Mouse (Mus musculus): Measurements from ENCODE around the gene Enoph1. TPM values are rescaled to one million over a fixed set of nuclear protein-coding genes. Genes with fewer than 3 reads are reported as not detected.
A peak's percentile ranks its signal among the peaks of the same experiment; 100 is the strongest.

Enoph1 gene
- polyA plus RNA-seq, 1 experiment from 2014 or later, result 27.9 TPM

DNA sequence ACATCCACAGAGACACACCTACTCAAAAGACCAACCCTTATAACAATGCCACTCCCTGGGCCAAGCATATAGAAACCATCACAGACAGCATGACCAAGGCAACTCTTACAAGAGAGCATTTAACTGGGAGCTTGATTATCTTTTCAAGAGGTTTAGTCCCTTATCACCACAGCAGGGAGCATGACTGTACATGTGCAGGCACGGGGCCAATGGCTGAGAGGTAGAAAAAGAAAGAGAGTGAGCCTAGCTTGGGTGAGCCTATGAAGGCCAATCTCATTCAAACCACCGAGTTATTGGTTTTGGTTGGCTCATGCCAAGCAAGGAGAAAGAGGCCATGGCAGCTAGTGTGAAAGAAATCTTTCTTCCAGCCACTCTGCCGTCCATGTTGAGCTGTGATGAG lies 34.4 kb upstream of the Enoph1 start:
- no peak overlapping the region for H3K27ac ChIP-seq (ENCODE audit: low read length)
- no peak for TF ChIP-seq CTCF (IDR thresholded peaks at IDR 0.05)
- no peak for TF ChIP-seq EP300 (IDR thresholded peaks at IDR 0.05)
- no peaks in the 10 kb centered on the region for H3K27me3 ChIP-seq (replicated peaks; ENCODE audit: insufficient read depth, low read length)
- H3K36me3 ChIP-seq (ENCODE audit: insufficient read depth, low read length), result no peaks in the 10 kb centered on the region
- no peaks in the 10 kb centered on the region for H3K4me1 ChIP-seq (ENCODE audit: insufficient read depth, low read depth, low read length)
- WGBS, result 66% methylated on average over 3 of the region's 3 CpGs
- H3K4me2 ChIP-seq (replicated peaks; ENCODE audit: low read depth, low read length), result no peak overlapping the region
- ATAC-seq (no peak), DNase-seq (ENCODE audit: low spot score) (no peak)
- H3K9me3 ChIP-seq (ENCODE audit: low read length), result no peaks in the 10 kb centered on the region
- no peak overlapping the region for H3K4me3 ChIP-seq (ENCODE audit: low read depth, low read length)
- no peak overlapping the region for H3K9ac ChIP-seq (replicated peaks; ENCODE audit: low read depth)

DNA sequence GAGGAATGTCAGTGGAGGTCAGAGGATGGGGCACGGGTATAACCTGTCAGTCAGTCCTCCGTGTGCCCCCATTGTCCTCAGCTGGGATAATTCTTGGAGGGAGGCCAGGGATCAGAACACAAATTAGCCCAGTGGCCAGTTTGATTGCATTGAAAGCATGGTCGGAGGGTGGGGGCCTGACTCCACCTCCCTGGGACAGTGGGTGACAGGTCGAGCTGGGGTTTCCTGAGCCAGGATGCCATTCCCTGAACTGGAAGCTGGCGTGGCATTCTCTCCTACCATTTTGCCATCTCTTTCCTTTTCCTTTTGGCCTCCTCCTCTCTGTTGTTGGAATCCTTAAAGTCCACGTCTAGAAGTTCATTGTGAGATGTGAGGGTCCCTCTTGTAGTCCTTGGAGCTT lies 33.9 kb upstream of the Enoph1 start:
- no peaks in the 10 kb centered on the region for H3K36me3 ChIP-seq (ENCODE audit: insufficient read depth, low read length)
- H3K9me3 ChIP-seq (ENCODE audit: low read length), result no peaks in the 10 kb centered on the region
- H3K4me2 ChIP-seq (replicated peaks; ENCODE audit: low read depth, low read length), result no peak overlapping the region
- TF ChIP-seq CTCF (IDR thresholded peaks at IDR 0.05) (no peak), EP300 (IDR thresholded peaks at IDR 0.05) (no peak)
- 67% methylated on average over 6 of the region's 6 CpGs for WGBS
- H3K4me3 ChIP-seq (ENCODE audit: low read depth, low read length), result no peak overlapping the region
- no peaks in the 10 kb centered on the region for H3K4me1 ChIP-seq (ENCODE audit: insufficient read depth, low read depth, low read length)
- no peak overlapping the region for H3K9ac ChIP-seq (replicated peaks; ENCODE audit: low read depth)
- H3K27me3 ChIP-seq (replicated peaks; ENCODE audit: insufficient read depth, low read length), result no peaks in the 10 kb centered on the region
- H3K27ac ChIP-seq (ENCODE audit: low read length), result no peak overlapping the region
- ATAC-seq (no peak), DNase-seq (ENCODE audit: low spot score) (no peak)

GRCm38 (mm10) chr5:100006324-100007039 lies 33.3 kb upstream of the Enoph1 start:
- Histone ChIP-seq H3K9me3 (ENCODE audit: low read length) (no peaks in the 10 kb centered on the region), H3K4me1 (ENCODE audit: insufficient read depth, low read depth, low read length) (no peaks in the 10 kb centered on the region), H3K9ac (replicated peaks; ENCODE audit: low read depth) (no peak overlapping the region), H3K4me3 (ENCODE audit: low read depth, low read length) (no peak overlapping the region), H3K36me3 (ENCODE audit: insufficient read depth, low read length) (no peaks in the 10 kb centered on the region), H3K27me3 (replicated peaks; ENCODE audit: insufficient read depth, low read length) (no peaks in the 10 kb centered on the region), H3K27ac (ENCODE audit: low read length) (no peak overlapping the region), H3K4me2 (replicated peaks; ENCODE audit: low read depth, low read length) (no peak overlapping the region)
- TF ChIP-seq EP300 (IDR thresholded peaks at IDR 0.05) (no peak), CTCF (IDR thresholded peaks at IDR 0.05) (no peak)
- WGBS, result 68% methylated on average over 4 of the region's 4 CpGs
- no peak for DNase-seq (ENCODE audit: low spot score)
- no peak for ATAC-seq

DNA sequence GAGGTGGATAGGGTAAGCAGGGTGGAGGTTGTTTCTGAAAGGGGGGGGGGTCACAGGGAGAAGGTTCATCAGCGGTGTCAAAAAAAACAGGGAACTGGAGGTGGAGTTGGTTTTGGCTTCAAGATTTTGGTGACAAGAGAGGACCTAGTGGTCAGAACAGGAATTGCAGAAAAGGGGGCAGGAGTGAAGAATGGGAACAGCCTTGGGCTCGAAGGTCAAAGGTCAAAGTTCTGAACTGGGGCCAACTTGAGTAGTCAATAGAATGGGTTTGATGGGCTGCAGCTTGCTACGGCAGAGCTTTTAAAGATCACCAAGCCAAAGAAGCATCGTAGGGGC lies 32.8 kb upstream of the Enoph1 start:
- ATAC-seq (no peak), DNase-seq (ENCODE audit: low spot score) (no peak)
- no peak overlapping the region for H3K4me2 ChIP-seq (replicated peaks; ENCODE audit: low read depth, low read length)
- no peaks in the 10 kb centered on the region for H3K36me3 ChIP-seq (ENCODE audit: insufficient read depth, low read length)
- H3K4me1 ChIP-seq (ENCODE audit: insufficient read depth, low read depth, low read length), result no peaks in the 10 kb centered on the region
- TF ChIP-seq EP300 (IDR thresholded peaks at IDR 0.05) (no peak), CTCF (IDR thresholded peaks at IDR 0.05) (peak; percentile 44)
- H3K9ac ChIP-seq (replicated peaks; ENCODE audit: low read depth), result no peak overlapping the region
- no peak overlapping the region for H3K27ac ChIP-seq (ENCODE audit: low read length)
- no peak overlapping the region for H3K4me3 ChIP-seq (ENCODE audit: low read depth, low read length)
- H3K9me3 ChIP-seq (ENCODE audit: low read length), result no peaks in the 10 kb centered on the region
- H3K27me3 ChIP-seq (replicated peaks; ENCODE audit: insufficient read depth, low read length), result no peaks in the 10 kb centered on the region
- 85% methylated on average over 4 of the region's 4 CpGs for WGBS

DNA sequence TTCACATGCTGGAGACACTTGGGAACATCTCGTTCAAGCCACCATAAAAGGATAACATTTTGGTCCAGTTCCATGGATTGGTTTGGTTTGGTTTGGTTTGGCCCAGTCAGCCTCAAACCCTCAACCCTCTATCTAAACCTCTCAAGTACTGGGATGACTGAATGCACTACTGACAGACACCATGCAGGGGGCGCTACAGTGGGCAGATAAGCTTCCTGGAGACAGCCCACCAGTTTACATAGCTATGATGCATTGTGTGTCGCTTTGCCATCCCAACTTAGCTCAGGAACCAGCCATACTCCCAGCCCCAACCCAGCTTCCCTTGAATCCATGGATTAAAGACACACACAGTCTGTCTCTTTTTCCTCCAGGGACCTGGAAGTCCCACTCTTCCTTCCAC lies 31.3 kb upstream of the Enoph1 start:
- H3K4me2 ChIP-seq (replicated peaks; ENCODE audit: low read depth, low read length), result no peak overlapping the region
- ATAC-seq (no peak), DNase-seq (ENCODE audit: low spot score) (no peak)
- H3K9ac ChIP-seq (replicated peaks; ENCODE audit: low read depth), result no peak overlapping the region
- H3K27ac ChIP-seq (ENCODE audit: low read length), result no peak overlapping the region
- TF ChIP-seq EP300 (IDR thresholded peaks at IDR 0.05) (no peak), CTCF (IDR thresholded peaks at IDR 0.05) (peak; percentile 26; the same call in 1 of the 2 replicates)
- H3K9me3 ChIP-seq (ENCODE audit: low read length), result no peaks in the 10 kb centered on the region
- H3K36me3 ChIP-seq (ENCODE audit: insufficient read depth, low read length), result no peaks in the 10 kb centered on the region
- no peaks in the 10 kb centered on the region for H3K4me1 ChIP-seq (ENCODE audit: insufficient read depth, low read depth, low read length)
- H3K27me3 ChIP-seq (replicated peaks; ENCODE audit: insufficient read depth, low read length), result no peaks in the 10 kb centered on the region
- 40% methylated on average over 3 of the region's 3 CpGs for WGBS
- H3K4me3 ChIP-seq (ENCODE audit: low read depth, low read length), result no peak overlapping the region

DNA sequence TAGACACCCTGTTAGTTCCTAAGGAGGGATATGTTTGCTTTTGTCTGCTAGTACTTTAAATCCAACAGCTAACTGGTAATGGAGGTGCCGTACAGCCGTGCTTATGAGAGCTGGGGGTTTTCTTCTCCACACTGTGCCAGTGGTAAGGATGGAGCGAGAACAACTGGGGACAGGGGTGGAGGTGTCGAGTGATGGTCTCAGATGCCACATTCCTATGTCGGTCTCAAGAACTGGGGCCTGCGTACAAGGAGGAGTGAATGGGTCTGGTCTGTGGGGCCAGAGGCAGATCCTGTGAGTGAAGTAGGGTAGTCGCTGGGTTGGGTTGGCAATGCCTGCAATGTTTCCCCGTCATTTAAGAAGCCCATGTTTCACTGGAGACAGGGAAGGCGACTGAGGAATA lies 27.2 kb upstream of the Enoph1 start:
- Histone ChIP-seq H3K4me1 (ENCODE audit: insufficient read depth, low read depth, low read length) (no peaks in the 10 kb centered on the region), H3K27me3 (replicated peaks; ENCODE audit: insufficient read depth, low read length) (no peaks in the 10 kb centered on the region), H3K9me3 (ENCODE audit: low read length) (no peaks in the 10 kb centered on the region), H3K27ac (ENCODE audit: low read length) (no peak overlapping the region), H3K9ac (replicated peaks; ENCODE audit: low read depth) (no peak overlapping the region), H3K4me2 (replicated peaks; ENCODE audit: low read depth, low read length) (no peak overlapping the region), H3K36me3 (ENCODE audit: insufficient read depth, low read length) (no peaks in the 10 kb centered on the region), H3K4me3 (ENCODE audit: low read depth, low read length) (no peak overlapping the region)
- TF ChIP-seq EP300 (IDR thresholded peaks at IDR 0.05) (no peak), CTCF (IDR thresholded peaks at IDR 0.05) (no peak)
- no peak for ATAC-seq
- 56% methylated on average over 9 of the region's 9 CpGs for WGBS
- DNase-seq (ENCODE audit: low spot score), result no peak

DNA sequence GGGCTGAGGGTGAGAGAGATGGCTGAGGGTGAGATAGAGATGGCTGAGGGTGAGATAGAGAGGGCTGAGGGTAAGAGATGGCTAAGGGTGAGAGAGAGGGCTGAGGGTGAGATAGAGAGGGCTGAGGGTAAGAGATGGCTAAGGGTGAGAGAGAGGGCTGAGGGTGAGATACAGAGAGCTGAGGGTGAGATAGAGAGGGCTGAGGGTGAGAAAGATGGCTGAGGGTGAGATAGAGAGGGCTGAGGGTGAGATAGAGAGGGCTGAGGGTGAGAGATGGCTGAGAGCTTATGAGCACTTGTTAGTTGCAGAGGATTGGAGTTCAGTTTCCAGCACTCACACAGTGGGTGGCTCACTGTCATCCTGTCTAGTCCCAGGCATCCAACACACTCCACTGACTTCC lies 19.7 kb upstream of the Enoph1 start:
- no peak overlapping the region for H3K27ac ChIP-seq (ENCODE audit: low read length)
- no peaks in the 10 kb centered on the region for H3K4me1 ChIP-seq (ENCODE audit: insufficient read depth, low read depth, low read length)
- TF ChIP-seq EP300 (IDR thresholded peaks at IDR 0.05) (no peak), CTCF (IDR thresholded peaks at IDR 0.05) (no peak)
- ATAC-seq (no peak), DNase-seq (ENCODE audit: low spot score) (no peak)
- no peak overlapping the region for H3K9ac ChIP-seq (replicated peaks; ENCODE audit: low read depth)
- H3K36me3 ChIP-seq (ENCODE audit: insufficient read depth, low read length), result no peaks in the 10 kb centered on the region
- no peaks in the 10 kb centered on the region for H3K9me3 ChIP-seq (ENCODE audit: low read length)
- no peak overlapping the region for H3K4me2 ChIP-seq (replicated peaks; ENCODE audit: low read depth, low read length)
- no peaks in the 10 kb centered on the region for H3K27me3 ChIP-seq (replicated peaks; ENCODE audit: insufficient read depth, low read length)
- H3K4me3 ChIP-seq (ENCODE audit: low read depth, low read length), result no peak overlapping the region
